Mouse (Mus musculus): ENCODE data around the gene Dnm3. TPM values are rescaled to one million over a fixed set of nuclear protein-coding genes. Genes with fewer than 3 reads are reported as not detected.

The Dnm3 gene
- polyA plus RNA-seq, 1 experiment, result 1.0 TPM

DNA sequence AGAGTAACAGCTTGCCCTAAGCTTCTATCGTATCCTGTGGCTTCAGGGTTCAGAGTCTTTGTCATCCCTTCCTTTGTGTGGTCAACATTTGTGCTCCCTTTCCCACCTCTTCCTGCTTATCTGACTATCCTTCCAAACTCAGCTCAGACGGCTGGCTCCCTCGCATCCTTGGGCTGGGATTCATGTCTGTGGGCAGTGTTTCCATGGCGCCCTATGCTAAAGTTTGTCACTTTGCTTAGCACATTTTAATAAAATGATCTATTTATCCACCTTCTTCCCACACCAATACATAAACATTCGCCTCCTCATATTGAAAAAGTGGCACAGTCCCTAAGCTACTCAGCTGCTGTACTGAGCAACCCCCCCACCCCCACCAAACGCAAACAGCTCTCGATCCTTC is 165.7 kb downstream of the Dnm3 start:
- Histone ChIP-seq H3K36me3 (ENCODE audit: control insufficient read depth, insufficient read depth, low read length) (no peaks in the 10 kb centered on the region), H3K27ac (ENCODE audit: insufficient read depth, low read depth, low read length) (no peak overlapping the region), H3K4me1 (ENCODE audit: control insufficient read depth, insufficient read depth, insufficient read length, low read length) (no peaks in the 10 kb centered on the region), H3K27me3 (ENCODE audit: control insufficient read depth, insufficient read depth, low read length) (no peaks in the 10 kb centered on the region), H3K4me3 (ENCODE audit: low read depth, low read length) (no peak overlapping the region)
- 80% methylated on average over 7 of the region's 7 CpGs for WGBS
- TF ChIP-seq CTCF (IDR thresholded peaks at IDR 0.05; ENCODE audit: extremely low read depth, insufficient read length, insufficient replicate concordance, low read depth, low read length), result no peak
- TF ChIP-seq POLR2A (IDR thresholded peaks at IDR 0.05; ENCODE audit: low read depth, low read length), result no peak

DNA sequence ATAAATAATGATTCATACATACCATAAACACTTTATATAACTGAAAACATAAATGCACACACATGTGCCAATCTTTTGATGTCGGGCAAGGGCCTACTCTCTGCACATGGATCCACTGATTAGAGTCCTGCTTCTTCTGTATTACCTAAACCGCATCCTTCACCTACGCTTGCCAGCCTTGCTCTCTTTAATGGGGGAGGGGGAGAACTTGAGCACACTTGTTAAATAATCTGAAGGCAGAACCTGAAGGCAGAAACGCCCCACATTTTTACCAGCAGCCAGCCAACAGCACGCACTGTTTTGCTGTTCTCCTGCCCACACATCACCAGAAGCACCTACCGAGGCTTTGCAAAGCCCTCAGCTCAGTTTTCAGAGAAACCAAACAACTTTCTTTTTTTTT is 172.6 kb downstream of the Dnm3 start:
- Histone ChIP-seq H3K27me3 (ENCODE audit: control insufficient read depth, insufficient read depth, low read length) (no peaks in the 10 kb centered on the region), H3K27ac (ENCODE audit: insufficient read depth, low read depth, low read length) (no peak overlapping the region), H3K4me3 (ENCODE audit: low read depth, low read length) (no peak overlapping the region), H3K4me1 (ENCODE audit: control insufficient read depth, insufficient read depth, insufficient read length, low read length) (no peaks in the 10 kb centered on the region), H3K36me3 (ENCODE audit: control insufficient read depth, insufficient read depth, low read length) (no peaks in the 10 kb centered on the region)
- WGBS, result 69% methylated on average over 6 of the region's 6 CpGs
- TF ChIP-seq CTCF (IDR thresholded peaks at IDR 0.05; ENCODE audit: extremely low read depth, insufficient read length, insufficient replicate concordance, low read depth, low read length) (no peak), POLR2A (IDR thresholded peaks at IDR 0.05; ENCODE audit: low read depth, low read length) (no peak)

DNA sequence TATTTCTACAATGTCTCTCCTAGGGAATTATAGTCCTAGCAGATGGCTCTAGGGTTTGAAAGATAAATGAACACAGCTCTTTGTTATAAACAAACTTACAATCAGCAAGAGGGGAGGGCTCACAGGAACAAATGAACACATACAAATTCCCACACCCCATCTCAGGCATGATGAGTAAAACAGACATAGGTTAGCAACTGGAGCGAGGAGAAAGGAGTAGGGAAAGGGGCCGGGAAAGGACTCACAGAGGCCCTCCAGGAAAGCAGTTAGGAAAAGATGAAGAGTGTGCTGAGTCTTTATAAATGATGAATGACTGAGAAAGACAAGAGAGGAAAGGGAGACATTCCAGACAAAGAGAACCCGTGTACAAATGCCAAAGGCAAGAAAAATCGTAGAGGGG is 175.4 kb downstream of the Dnm3 start:
- Histone ChIP-seq H3K36me3 (ENCODE audit: control insufficient read depth, insufficient read depth, low read length) (no peaks in the 10 kb centered on the region), H3K27ac (ENCODE audit: insufficient read depth, low read depth, low read length) (no peak overlapping the region), H3K4me3 (ENCODE audit: low read depth, low read length) (no peak overlapping the region), H3K4me1 (ENCODE audit: control insufficient read depth, insufficient read depth, insufficient read length, low read length) (no peaks in the 10 kb centered on the region), H3K27me3 (ENCODE audit: control insufficient read depth, insufficient read depth, low read length) (no peaks in the 10 kb centered on the region)
- TF ChIP-seq POLR2A (IDR thresholded peaks at IDR 0.05; ENCODE audit: low read depth, low read length) (no peak), CTCF (IDR thresholded peaks at IDR 0.05; ENCODE audit: extremely low read depth, insufficient read length, insufficient replicate concordance, low read depth, low read length) (no peak)
- 65% methylated on average over 4 of the region's 4 CpGs for WGBS

DNA sequence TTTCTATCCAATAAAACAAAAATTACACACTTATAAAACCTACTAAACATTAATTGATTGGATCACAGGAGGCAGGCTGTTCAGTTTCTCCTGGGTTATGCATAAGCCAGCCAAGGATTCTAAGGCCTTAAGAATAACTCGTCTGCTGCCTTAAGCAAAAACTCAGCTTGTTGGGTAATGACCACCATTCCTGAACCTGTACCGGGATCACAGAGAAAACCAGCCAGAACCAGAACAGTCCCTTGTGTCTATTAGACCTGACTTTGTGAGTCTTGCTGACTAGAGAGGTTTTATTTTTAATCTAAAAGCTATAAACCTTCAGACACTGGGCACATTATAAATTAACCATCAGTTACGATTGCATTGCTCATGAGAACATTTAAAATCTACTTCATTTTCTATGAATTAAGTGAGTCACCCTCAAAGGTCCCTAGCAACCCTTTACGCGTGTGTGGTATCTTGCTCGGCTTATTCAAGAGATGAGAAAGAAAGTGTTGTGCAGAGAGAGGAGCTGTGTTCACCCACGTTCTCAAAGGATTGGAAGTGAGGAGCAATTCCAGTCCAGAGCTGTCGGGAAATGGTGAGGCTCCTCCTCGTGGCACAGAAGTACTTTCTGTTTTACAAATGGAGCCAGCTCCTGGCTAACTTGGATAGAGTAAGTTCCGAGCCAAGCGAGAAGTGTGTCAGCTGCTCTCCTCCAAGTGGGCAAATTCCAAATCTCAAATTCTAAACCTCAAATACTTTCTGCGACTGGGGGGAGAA is 178.1 kb downstream of the Dnm3 start:
- Histone ChIP-seq H3K36me3 (ENCODE audit: control insufficient read depth, insufficient read depth, low read length) (no peaks in the 10 kb centered on the region), H3K4me3 (ENCODE audit: low read depth, low read length) (no peak overlapping the region), H3K27me3 (ENCODE audit: control insufficient read depth, insufficient read depth, low read length) (no peaks in the 10 kb centered on the region), H3K27ac (ENCODE audit: insufficient read depth, low read depth, low read length) (no peak overlapping the region), H3K4me1 (ENCODE audit: control insufficient read depth, insufficient read depth, insufficient read length, low read length) (no peaks in the 10 kb centered on the region)
- no peak for TF ChIP-seq POLR2A (IDR thresholded peaks at IDR 0.05; ENCODE audit: low read depth, low read length)
- TF ChIP-seq CTCF (IDR thresholded peaks at IDR 0.05; ENCODE audit: extremely low read depth, insufficient read length, insufficient replicate concordance, low read depth, low read length), result no peak
- WGBS, result 67% methylated on average over 12 of the region's 12 CpGs

DNA sequence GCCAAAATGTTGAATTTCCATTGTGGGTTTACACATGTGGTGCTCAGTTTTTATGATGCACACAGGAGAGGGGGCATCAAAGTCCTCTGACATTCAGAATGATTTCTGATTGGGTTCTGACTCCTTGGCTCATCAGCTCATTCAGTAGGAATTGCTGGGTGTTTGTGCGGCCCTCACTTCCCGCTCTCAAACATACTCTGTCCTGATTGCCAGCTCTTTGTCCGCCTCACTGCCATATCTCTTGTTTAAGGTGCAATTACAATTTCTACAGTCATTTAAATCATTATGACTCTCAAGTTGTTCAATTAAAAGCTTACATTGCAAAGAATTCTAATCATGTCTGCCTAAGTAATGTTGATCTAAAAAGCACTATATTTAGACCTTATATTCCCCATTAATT is 179.3 kb downstream of the Dnm3 start:
- H3K4me1 ChIP-seq (ENCODE audit: control insufficient read depth, insufficient read depth, insufficient read length, low read length), result no peaks in the 10 kb centered on the region
- no peak overlapping the region for H3K27ac ChIP-seq (ENCODE audit: insufficient read depth, low read depth, low read length)
- 84% methylated on average over 3 of the region's 3 CpGs for WGBS
- TF ChIP-seq POLR2A (IDR thresholded peaks at IDR 0.05; ENCODE audit: low read depth, low read length) (no peak), CTCF (IDR thresholded peaks at IDR 0.05; ENCODE audit: extremely low read depth, insufficient read length, insufficient replicate concordance, low read depth, low read length) (no peak)
- no peaks in the 10 kb centered on the region for H3K27me3 ChIP-seq (ENCODE audit: control insufficient read depth, insufficient read depth, low read length)
- H3K4me3 ChIP-seq (ENCODE audit: low read depth, low read length), result no peak overlapping the region
- no peaks in the 10 kb centered on the region for H3K36me3 ChIP-seq (ENCODE audit: control insufficient read depth, insufficient read depth, low read length)

DNA sequence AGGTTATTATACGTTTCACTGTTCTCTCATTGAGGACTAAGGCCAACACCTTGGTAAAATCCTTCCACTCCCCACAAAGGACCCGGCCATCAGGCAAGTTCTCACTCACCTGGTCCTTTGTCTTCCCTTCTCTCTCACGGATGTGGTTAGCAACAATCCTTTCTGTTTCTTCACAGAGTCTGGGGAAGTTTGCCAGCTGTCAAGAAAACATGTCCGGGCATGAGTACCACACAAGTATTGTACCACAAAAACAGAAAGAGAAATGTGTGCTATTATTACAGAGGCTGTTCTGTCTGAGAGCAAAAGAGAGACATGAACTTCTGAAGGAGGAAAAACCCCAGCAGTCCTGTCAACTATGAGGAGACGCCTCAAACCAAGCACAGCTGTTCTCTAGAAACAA is 182.4 kb downstream of the Dnm3 start:
- H3K27ac ChIP-seq (ENCODE audit: insufficient read depth, low read depth, low read length), result no peak overlapping the region
- TF ChIP-seq POLR2A (IDR thresholded peaks at IDR 0.05; ENCODE audit: low read depth, low read length) (no peak), CTCF (IDR thresholded peaks at IDR 0.05; ENCODE audit: extremely low read depth, insufficient read length, insufficient replicate concordance, low read depth, low read length) (no peak)
- 69% methylated on average over 5 of the region's 5 CpGs for WGBS

DNA sequence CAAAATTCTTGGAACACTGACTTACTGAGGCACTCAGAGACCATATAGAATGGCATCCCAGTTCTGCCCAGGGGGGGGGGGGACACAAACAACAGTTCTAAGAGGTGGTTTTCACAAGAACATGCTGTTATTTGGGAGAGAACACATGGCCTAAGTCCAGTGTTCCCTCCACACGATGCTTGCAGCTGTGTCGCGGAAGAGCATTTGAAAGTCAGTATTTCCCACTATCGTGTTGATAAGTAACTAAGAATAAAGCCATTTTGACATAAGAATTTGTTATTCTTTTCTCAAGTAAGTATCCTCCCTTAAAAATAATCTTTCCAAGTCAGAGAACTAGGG is 183.3 kb downstream of the Dnm3 start:
- 73% methylated on average over 4 of the region's 4 CpGs for WGBS
- H3K4me3 ChIP-seq (ENCODE audit: low read depth, low read length), result no peak overlapping the region
- TF ChIP-seq CTCF (IDR thresholded peaks at IDR 0.05; ENCODE audit: extremely low read depth, insufficient read length, insufficient replicate concordance, low read depth, low read length) (no peak), POLR2A (IDR thresholded peaks at IDR 0.05; ENCODE audit: low read depth, low read length) (no peak)
- H3K36me3 ChIP-seq (ENCODE audit: control insufficient read depth, insufficient read depth, low read length), result no peaks in the 10 kb centered on the region
- no peak overlapping the region for H3K27ac ChIP-seq (ENCODE audit: insufficient read depth, low read depth, low read length)
- H3K27me3 ChIP-seq (ENCODE audit: control insufficient read depth, insufficient read depth, low read length), result no peaks in the 10 kb centered on the region
- H3K4me1 ChIP-seq (ENCODE audit: control insufficient read depth, insufficient read depth, insufficient read length, low read length), result no peaks in the 10 kb centered on the region

More for the DNA sequence above, 182.4 kb downstream of the Dnm3 start:
- Histone ChIP-seq H3K27me3 (ENCODE audit: control insufficient read depth, insufficient read depth, low read length) (no peaks in the 10 kb centered on the region), H3K4me3 (ENCODE audit: low read depth, low read length) (no peak overlapping the region), H3K36me3 (ENCODE audit: control insufficient read depth, insufficient read depth, low read length) (no peaks in the 10 kb centered on the region), H3K4me1 (ENCODE audit: control insufficient read depth, insufficient read depth, insufficient read length, low read length) (no peaks in the 10 kb centered on the region)

All from small intestine, adult 2 months (tissue).